Mouse (Mus musculus): ENCODE results near the gene Srgap3. TPM values are rescaled to one million over a fixed set of nuclear protein-coding genes. Genes with fewer than 3 reads are reported as not detected.
"Not testable (repeated sequence)": the region's sequence is repeated elsewhere in the genome, so short reads cannot be mapped to it uniquely, and the experiment has no call there.

Gene Srgap3
- polyA plus RNA-seq, 1 experiment from 2014 or later = 5.3 TPM

DNA sequence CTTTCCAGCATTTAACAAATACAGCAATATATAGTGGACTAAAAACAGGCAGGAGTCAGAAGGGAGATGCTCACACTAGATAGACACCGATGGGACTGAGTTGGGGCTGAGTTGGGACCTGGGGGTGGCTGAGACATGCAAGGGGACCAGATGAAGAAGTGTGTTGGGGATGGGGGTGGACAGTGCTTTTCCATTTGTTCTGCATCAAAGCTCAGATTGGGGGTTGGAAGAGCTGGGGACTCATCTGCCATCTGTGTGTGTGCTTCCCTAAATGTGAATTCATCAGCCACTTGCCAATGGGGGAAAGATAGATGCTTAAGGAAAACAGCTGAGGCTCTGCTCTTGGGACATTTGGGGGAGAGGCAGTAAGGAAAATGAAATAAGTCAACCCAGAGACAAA lies 227.1 kb downstream of the Srgap3 start:
- Histone ChIP-seq H3K4me1 (no peaks in the 10 kb centered on the region), H3K27me3 (replicated peaks) (no peaks in the 10 kb centered on the region), H3K4me3 (replicated peaks) (no peak overlapping the region), H3K9me3 (no peaks in the 10 kb centered on the region), H3K4me2 (no peak overlapping the region), H3K27ac (no peak overlapping the region), H3K36me3 (no peaks in the 10 kb centered on the region), H3K9ac (no peak overlapping the region)
- ATAC-seq (ENCODE audit: insufficient read depth, low FRiP score, low read depth) = no peak
- WGBS = 94% methylated on average over 1 of the region's 1 CpGs

DNA sequence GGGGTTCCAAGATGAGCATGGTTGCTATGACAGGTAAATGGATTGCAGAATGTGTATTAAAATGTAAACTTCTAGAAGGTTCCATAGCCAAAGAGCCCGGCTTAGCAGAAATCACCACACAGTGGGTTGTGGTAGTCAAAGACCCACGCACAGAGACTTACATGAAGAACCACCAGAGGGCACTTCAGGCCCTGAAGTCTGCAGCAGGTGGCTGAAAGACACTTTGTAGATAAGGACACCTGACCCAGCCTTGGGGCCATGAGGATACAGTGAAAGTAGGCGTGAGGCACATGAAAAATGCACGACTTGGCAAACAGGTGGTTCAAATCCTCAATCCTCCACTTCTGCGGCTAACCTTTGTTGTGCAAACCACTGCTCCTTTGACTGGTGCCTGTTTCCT lies 229.9 kb downstream of the Srgap3 start:
- Histone ChIP-seq H3K4me3 (replicated peaks) (no peak overlapping the region), H3K27ac (no peak overlapping the region), H3K4me2 (no peak overlapping the region), H3K36me3 (no peaks in the 10 kb centered on the region), H3K27me3 (replicated peaks) (no peaks in the 10 kb centered on the region), H3K9ac (no peak overlapping the region), H3K9me3 (no peaks in the 10 kb centered on the region), H3K4me1 (no peaks in the 10 kb centered on the region)
- 44% methylated on average over 5 of the region's 5 CpGs for WGBS
- ATAC-seq (ENCODE audit: insufficient read depth, low FRiP score, low read depth) = no peak; the same call in 1 of the 2 replicates

DNA sequence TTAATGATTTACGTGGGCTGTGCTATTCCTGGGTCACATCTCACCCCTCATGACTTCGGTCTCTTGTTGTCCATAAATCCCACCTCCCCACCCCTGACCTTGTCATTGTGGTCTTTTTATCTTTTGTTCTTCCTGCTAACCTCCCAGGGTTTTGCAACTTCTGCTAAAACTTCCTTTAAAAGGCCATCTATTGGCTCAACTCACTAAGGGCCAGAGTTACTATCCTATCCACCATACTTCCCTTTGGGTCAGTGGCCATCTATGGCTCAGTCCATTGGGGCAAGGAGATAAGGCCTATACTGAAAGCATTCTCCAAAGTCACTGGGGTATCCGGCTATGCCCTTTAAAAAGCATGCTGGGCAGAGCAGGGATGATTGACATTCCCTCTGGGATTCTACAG lies 233.1 kb downstream of the Srgap3 start:
- WGBS = 75% methylated on average over 3 of the region's 3 CpGs
- Histone ChIP-seq H3K36me3 (no peaks in the 10 kb centered on the region), H3K4me2 (no peak overlapping the region), H3K9me3 (no peaks in the 10 kb centered on the region), H3K27me3 (replicated peaks) (no peaks in the 10 kb centered on the region), H3K4me3 (replicated peaks) (no peak overlapping the region), H3K27ac (no peak overlapping the region), H3K9ac (no peak overlapping the region), H3K4me1 (no peaks in the 10 kb centered on the region)
- ATAC-seq (ENCODE audit: insufficient read depth, low FRiP score, low read depth) = no peak

DNA sequence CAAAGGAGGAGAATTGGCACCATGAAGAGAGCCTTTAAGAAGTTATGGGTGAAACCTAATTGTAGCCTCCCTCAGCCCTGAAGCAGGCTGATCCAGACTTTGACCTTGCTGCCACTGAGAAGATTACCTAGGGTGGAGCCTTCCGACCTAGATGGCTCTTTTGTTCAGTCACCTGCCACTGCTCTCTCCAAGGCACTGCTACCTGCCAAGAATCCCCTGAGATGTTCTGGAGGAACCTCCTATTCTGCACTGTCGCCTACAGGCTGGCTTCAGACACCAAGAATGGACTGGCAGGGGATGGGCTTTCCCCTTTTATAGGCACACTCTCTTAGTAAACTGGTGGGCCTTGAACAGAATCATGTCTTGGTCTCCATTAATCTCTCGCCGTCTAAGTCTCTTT lies 244.8 kb downstream of the Srgap3 start:
- H3K4me3 ChIP-seq (replicated peaks); H3K27me3 ChIP-seq (replicated peaks); H3K36me3 ChIP-seq; H3K27ac ChIP-seq; H3K4me1 ChIP-seq; ATAC-seq (ENCODE audit: insufficient read depth, low FRiP score, low read depth); H3K9me3 ChIP-seq; H3K9ac ChIP-seq; H3K4me2 ChIP-seq: not testable (repeated sequence)
- 82% methylated on average over 4 of the region's 4 CpGs for WGBS

DNA sequence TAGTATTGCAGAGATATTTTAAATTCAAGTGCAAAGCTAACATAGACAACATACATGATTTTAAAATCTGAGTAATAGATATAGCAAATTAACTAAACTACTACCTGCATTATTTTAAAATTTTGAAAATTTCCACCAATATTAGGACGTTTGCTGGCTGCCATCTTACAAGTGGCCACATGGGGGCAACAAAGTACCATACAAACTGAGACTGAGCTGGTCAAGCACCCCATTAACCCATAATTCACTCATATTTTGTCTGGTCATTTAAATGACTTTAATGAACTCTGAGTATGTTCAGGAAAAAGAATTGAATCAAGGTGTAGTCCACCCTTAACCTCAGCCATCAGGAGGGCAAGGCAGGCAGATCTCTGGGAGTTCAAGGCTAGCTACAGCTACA lies 246.7 kb downstream of the Srgap3 start:
- no peak overlapping the region for H3K9ac ChIP-seq
- no peak overlapping the region for H3K4me2 ChIP-seq
- no peaks in the 10 kb centered on the region for H3K9me3 ChIP-seq
- H3K36me3 ChIP-seq = no peaks in the 10 kb centered on the region
- WGBS = 0% methylated on average over 1 of the region's 1 CpGs
- no peak overlapping the region for H3K27ac ChIP-seq
- no peaks in the 10 kb centered on the region for H3K4me1 ChIP-seq
- H3K4me3 ChIP-seq (replicated peaks) = no peak overlapping the region
- no peaks in the 10 kb centered on the region for H3K27me3 ChIP-seq (replicated peaks)
- no peak for ATAC-seq (ENCODE audit: insufficient read depth, low FRiP score, low read depth)

DNA sequence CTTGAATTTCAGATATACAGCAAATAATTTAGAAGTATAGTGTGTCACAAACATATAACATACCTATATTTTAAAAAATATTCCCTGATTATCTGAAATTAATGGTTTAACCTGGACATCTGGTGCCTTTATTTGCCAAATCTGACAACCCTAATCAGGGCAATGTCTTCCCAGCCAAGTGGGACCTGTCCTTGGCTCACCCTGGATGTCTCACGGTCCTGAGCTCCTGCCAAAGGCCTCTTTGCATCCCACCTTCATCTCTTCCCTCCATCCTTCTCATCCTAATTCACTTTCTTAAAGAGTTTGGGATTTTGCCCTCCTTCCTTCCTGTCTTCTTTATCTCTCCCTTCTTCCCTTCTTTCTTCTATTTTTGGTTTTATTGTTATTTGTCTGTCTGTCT lies 248.0 kb downstream of the Srgap3 start:
- no peaks in the 10 kb centered on the region for H3K9me3 ChIP-seq
- no peak for ATAC-seq (ENCODE audit: insufficient read depth, low FRiP score, low read depth)
- no peak overlapping the region for H3K4me3 ChIP-seq (replicated peaks)
- WGBS = 51% methylated on average over 1 of the region's 1 CpGs
- no peaks in the 10 kb centered on the region for H3K36me3 ChIP-seq
- H3K27me3 ChIP-seq (replicated peaks) = no peaks in the 10 kb centered on the region
- H3K4me1 ChIP-seq = no peaks in the 10 kb centered on the region
- no peak overlapping the region for H3K27ac ChIP-seq
- H3K4me2 ChIP-seq = no peak overlapping the region
- H3K9ac ChIP-seq = no peak overlapping the region

DNA sequence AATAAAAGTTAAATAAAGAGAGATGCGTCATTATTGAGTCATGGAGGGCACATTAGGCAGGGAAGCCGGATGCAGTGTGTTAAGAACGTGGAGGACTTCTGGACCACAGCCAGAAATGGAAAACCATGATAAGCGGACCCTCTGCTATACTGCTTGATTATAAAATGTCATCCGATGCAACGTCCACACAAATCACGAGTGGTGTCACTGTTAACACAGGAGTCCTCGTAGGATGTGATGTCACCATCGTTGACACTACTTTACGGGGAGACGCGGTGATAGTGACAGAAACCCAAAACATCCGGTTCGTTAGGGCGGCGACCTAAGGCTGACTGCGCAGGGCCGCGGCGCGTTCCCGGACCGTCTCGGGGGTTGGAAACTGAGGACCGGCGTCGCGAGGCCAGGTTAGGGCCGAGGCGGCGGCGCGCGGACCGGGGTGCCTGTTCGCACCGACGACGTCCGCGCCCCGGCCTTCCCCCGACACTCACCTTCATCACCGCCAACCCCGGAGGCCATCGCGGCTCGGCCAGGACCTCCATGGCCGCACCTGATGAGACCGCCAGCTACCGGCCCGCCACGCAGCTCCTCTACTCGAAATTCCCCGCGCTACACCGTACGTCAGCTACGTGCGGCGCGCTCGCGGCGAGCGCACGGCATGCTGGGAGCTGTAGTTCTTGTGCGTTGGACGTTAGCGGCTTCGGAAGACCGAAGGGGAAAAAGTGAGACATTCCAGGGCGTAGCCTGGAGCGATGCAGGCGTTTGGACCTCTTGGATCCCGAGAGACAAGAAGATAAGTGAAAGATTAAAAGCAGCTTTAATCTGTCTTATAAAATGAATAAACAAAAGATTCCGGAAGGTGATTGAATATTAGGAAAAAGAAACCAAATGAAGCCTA lies 250.8 kb downstream of the Srgap3 start, which contains the start of gene Rad18:
Rad18 (minus strand) TSS at position 631 of the 895 bp plus-strand sequence.
- peak within 1 kb of the TSS; percentile 79 for H3K4me2 ChIP-seq
- no peaks in the 10 kb centered on the region for H3K4me1 ChIP-seq
- H3K9me3 ChIP-seq = no peaks in the 10 kb centered on the region
- H3K4me3 ChIP-seq (replicated peaks) = peak within 1 kb of the TSS; percentile 68
- peak; percentile 94 for ATAC-seq (ENCODE audit: insufficient read depth, low FRiP score, low read depth)
- H3K27ac ChIP-seq = peak within 1 kb of the TSS; percentile 48
- peak within 1 kb of the TSS; percentile 59 for H3K9ac ChIP-seq
- WGBS = under 1% methylated on average over 77 of the region's 77 CpGs
- no peaks in the 10 kb centered on the region for H3K36me3 ChIP-seq
- H3K27me3 ChIP-seq (replicated peaks) = no peaks in the 10 kb centered on the region

DNA sequence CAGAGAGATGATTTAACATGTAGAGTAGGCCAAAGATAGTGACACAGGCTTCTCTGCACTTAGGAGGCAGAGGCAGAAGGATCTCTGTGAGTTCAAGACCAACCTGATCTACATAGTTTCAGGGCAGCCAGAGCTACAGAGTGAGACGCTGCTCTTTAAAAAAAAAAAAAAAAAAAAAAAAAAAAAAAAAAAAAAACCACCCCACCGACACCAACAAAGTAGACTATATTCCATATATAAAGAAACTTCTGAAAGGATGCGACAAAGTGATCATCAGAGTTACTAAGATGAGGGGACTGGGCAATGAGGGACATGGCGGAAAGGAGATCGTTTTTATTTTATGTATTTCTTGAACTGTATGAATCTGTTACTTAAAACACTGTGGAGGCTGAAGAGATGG lies 252.6 kb downstream of the Srgap3 start:
- Histone ChIP-seq H3K36me3 (peaks cover 5% of the 10 kb centered on the region; the same call in 1 of the 2 replicates), H3K9me3 (no peaks in the 10 kb centered on the region), H3K27ac (no peak overlapping the region), H3K9ac (no peak overlapping the region), H3K4me1 (no peaks in the 10 kb centered on the region), H3K4me3 (replicated peaks) (no peak overlapping the region), H3K4me2 (no peak overlapping the region), H3K27me3 (replicated peaks) (no peaks in the 10 kb centered on the region)
- WGBS = 81% methylated on average over 5 of the region's 5 CpGs
- no peak for ATAC-seq (ENCODE audit: insufficient read depth, low FRiP score, low read depth)

DNA sequence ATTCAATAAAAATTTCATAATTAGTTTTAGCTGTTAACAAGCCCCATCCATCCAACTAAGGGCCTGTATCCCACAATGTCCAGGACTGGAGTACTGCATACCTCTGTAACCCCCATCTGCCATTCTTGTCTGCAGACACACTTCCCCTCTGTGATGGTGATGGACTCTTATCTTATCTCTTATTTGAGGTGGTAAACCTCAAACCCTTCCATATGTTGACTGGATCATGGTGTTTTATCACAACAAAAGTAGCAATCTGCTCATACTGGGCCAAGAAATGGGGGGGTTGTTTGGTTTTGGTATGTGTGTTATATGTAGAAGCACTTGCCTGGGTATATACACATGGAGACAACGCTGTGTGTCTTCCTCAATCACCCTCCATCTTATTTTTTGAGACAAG lies 255.5 kb downstream of the Srgap3 start:
- ATAC-seq (ENCODE audit: insufficient read depth, low FRiP score, low read depth) = no peak
- Histone ChIP-seq H3K36me3 (peaks cover 6% of the 10 kb centered on the region; the same call in 1 of the 2 replicates), H3K27me3 (replicated peaks) (no peaks in the 10 kb centered on the region), H3K4me2 (no peak overlapping the region), H3K4me3 (replicated peaks) (no peak overlapping the region), H3K9ac (no peak overlapping the region), H3K27ac (no peak overlapping the region), H3K9me3 (no peaks in the 10 kb centered on the region), H3K4me1 (no peaks in the 10 kb centered on the region)
- 97% methylated on average over 1 of the region's 1 CpGs for WGBS

DNA sequence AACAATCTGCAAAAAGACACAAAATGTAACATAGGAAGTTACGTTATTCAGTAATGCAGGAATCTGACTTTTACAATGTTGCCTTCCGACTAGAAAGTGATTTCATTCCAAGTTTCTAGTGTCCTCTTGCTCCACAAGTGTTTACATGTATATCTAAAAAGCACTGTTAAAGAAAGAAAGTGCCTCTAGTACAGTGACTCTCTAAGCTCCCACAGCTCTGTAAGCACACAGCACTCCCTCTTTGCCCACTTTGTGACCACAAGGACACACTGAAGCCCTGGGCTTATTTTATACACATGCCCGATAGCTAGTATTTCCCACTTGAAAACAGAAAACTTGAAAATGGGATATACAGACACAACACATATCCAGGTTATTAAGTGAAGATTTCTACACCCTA lies 259.0 kb downstream of the Srgap3 start:
- WGBS = 89% methylated on average over 3 of the region's 3 CpGs

DNA sequence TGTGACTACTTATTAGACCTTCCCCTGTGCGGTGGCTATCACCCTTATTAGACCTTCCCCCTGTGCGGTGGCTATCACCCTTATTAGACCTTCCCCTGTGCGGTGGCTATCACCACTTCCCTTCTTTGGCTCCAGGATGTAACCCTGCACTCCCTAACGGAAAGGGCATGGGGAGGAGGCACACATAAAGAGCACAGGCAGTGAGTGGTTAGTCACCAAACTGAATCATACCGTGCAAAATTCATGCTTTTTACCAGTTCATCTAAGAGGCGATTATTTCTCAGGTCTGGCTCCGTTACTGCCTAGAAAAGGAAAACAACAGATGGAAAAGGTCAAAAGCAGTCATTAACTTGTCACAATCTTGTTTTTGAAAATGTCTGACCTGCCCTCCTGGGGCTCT lies 260.6 kb downstream of the Srgap3 start:
- no peaks in the 10 kb centered on the region for H3K27me3 ChIP-seq (replicated peaks)
- WGBS = 69% methylated on average over 7 of the region's 7 CpGs
- H3K9ac ChIP-seq = no peak overlapping the region
- no peaks in the 10 kb centered on the region for H3K9me3 ChIP-seq
- H3K4me1 ChIP-seq = no peaks in the 10 kb centered on the region
- no peak overlapping the region for H3K4me3 ChIP-seq (replicated peaks)
- H3K36me3 ChIP-seq = peaks cover 6% of the 10 kb centered on the region; the same call in 1 of the 2 replicates
- H3K4me2 ChIP-seq = no peak overlapping the region
- no peak overlapping the region for H3K27ac ChIP-seq
- ATAC-seq (ENCODE audit: insufficient read depth, low FRiP score, low read depth) = no peak

More for the DNA sequence above, 259.0 kb downstream of the Srgap3 start:
- no peaks in the 10 kb centered on the region for H3K9me3 ChIP-seq
- H3K4me1 ChIP-seq = no peaks in the 10 kb centered on the region
- H3K36me3 ChIP-seq = peaks cover 6% of the 10 kb centered on the region; the same call in 1 of the 2 replicates
- no peak overlapping the region for H3K4me3 ChIP-seq (replicated peaks)
- H3K27me3 ChIP-seq (replicated peaks) = no peaks in the 10 kb centered on the region
- no peak for ATAC-seq (ENCODE audit: insufficient read depth, low FRiP score, low read depth)
- H3K9ac ChIP-seq = no peak overlapping the region
- no peak overlapping the region for H3K27ac ChIP-seq
- no peak overlapping the region for H3K4me2 ChIP-seq

DNA sequence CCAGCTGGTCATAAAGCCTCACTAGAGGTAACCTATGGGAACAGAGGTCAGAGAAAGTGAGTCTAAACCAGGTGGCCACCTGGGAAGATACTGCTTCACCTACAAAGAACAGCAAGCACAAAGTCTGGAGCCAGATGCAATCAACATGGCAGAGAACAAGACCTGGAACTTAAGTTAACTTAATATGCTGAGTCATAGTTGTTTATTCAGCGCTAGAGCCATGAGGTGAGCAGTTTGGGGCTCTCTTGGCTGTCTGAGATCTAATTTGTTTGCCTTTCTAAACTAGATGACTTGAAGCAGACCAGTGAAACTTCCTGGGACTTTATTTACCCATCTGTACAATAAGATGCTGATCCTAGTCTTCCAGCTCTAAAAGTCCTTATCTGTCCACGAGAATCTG lies 263.0 kb downstream of the Srgap3 start:
- no peak overlapping the region for H3K27ac ChIP-seq
- no peak overlapping the region for H3K9ac ChIP-seq
- no peaks in the 10 kb centered on the region for H3K27me3 ChIP-seq (replicated peaks)
- H3K4me3 ChIP-seq (replicated peaks) = no peak overlapping the region
- no peak overlapping the region for H3K4me2 ChIP-seq
- no peaks in the 10 kb centered on the region for H3K4me1 ChIP-seq
- ATAC-seq (ENCODE audit: insufficient read depth, low FRiP score, low read depth) = no peak; the same call in 1 of the 2 replicates
- WGBS = 85% methylated on average over 2 of the region's 2 CpGs
- peaks cover 13% of the 10 kb centered on the region; the same call in 1 of the 2 replicates for H3K36me3 ChIP-seq
- no peaks in the 10 kb centered on the region for H3K9me3 ChIP-seq

Data from stomach, embryonic 15.5 days (tissue).